Mouse (Mus musculus): ENCODE results near the gene Ugt1a6b. TPM values are rescaled to one million over a fixed set of nuclear protein-coding genes. Genes with fewer than 3 reads are reported as not detected.
A peak's percentile ranks its signal among the peaks of the same experiment; 100 is the strongest.
"Not testable (repeated sequence)": the region's sequence is repeated elsewhere in the genome, so short reads cannot be mapped to it uniquely, and the experiment has no call there.

The Ugt1a6b gene
- polyA plus RNA-seq, 1 experiment from 2014 or later, result 28.8 TPM

DNA sequence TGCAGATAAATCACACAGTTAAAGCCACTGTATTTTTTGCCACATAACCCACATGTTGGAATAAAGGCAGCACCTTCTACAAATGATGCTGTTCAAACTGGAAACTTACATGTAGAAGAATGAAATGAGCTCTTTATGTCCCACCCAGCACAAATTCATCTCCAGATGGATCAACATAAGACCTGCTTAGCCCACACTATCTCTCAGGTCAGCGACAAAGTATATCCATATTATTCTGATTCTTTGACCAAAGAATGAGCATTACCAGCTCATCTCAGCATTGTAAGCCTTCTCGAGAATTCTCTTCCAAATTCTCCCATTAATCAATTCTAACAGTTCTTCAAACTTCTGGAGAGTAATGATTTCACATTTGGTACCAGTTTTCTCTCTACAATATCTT, 119.2 kb downstream of the Ugt1a6b start:
- no peak overlapping the region for H3K9ac ChIP-seq (replicated peaks)
- peaks cover 12% of the 10 kb centered on the region for H3K9me3 ChIP-seq (ENCODE audit: low read length)
- DNase-seq (no peak), ATAC-seq (no peak)
- TF ChIP-seq EP300 (IDR thresholded peaks at IDR 0.05; ENCODE audit: low read depth), result no peak
- TF ChIP-seq CTCF (IDR thresholded peaks at IDR 0.05; ENCODE audit: low read depth), result no peak
- no peak overlapping the region for H3K4me3 ChIP-seq (ENCODE audit: low read depth, low read length)
- H3K27ac ChIP-seq (ENCODE audit: low read depth), result no peak overlapping the region
- H3K27me3 ChIP-seq (ENCODE audit: insufficient read depth, low read length), result no peaks in the 10 kb centered on the region
- H3K4me1 ChIP-seq (ENCODE audit: insufficient read depth), result no peaks in the 10 kb centered on the region
- no peak overlapping the region for H3K4me2 ChIP-seq (ENCODE audit: low read depth, low read length)
- WGBS (ENCODE audit: insufficient replicate concordance), result 40% methylated on average over 2 of the region's 2 CpGs
- no peaks in the 10 kb centered on the region for H3K36me3 ChIP-seq (replicated peaks; ENCODE audit: insufficient read depth, low read length)

DNA sequence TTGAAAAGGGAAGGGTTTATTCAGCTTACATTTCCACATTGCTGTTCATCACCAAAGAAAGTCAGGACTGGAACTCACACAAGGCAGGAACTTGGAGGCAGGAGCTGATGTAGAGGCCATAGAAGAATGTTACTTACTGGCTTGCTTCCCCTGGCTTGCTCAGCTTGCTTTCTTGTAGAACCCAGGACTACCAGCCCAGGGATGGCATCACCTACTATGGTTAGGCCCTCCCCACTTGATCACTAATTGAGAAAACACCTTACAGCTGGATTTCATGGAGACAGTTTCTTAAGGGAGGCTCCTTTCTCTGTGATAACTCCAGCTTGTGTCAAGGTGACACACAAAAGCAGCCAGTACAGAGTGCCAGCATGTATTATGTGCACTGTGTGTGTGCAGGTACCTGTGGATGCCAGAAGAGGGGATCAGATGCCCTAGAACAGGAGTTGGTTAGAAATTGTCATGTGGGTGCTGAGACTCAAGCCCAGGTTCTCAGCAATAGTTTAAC, 120.0 kb downstream of the Ugt1a6b start:
- ATAC-seq; H3K9ac ChIP-seq (replicated peaks); H3K4me3 ChIP-seq (ENCODE audit: low read depth, low read length); H3K4me2 ChIP-seq (ENCODE audit: low read depth, low read length); H3K9me3 ChIP-seq (ENCODE audit: low read length); H3K27ac ChIP-seq (ENCODE audit: low read depth); H3K36me3 ChIP-seq (replicated peaks; ENCODE audit: insufficient read depth, low read length); H3K27me3 ChIP-seq (ENCODE audit: insufficient read depth, low read length); H3K4me1 ChIP-seq (ENCODE audit: insufficient read depth); DNase-seq: not testable (repeated sequence)

DNA sequence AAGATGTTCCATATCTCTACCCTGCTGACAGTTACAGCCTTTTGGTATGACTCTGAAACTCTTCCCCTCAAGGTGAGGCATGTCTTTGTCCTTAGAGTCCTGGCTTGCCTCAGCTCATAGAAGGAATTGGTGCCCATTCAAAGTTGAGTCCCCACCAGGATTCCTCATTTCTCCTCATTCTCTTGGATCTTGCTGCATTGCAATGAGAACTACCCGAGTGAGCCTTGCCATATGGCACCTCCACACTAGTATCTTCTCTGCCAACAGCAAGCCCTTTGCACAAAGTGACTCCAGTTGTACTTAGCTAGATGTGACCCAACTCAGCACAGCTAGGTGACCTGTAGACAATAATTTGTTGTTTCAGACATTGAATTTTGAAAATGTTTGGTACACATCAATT, 120.5 kb downstream of the Ugt1a6b start:
- Histone ChIP-seq H3K27ac (ENCODE audit: low read depth) (no peak overlapping the region), H3K36me3 (replicated peaks; ENCODE audit: insufficient read depth, low read length) (no peaks in the 10 kb centered on the region), H3K4me1 (ENCODE audit: insufficient read depth) (no peaks in the 10 kb centered on the region), H3K4me2 (ENCODE audit: low read depth, low read length) (no peak overlapping the region), H3K27me3 (ENCODE audit: insufficient read depth, low read length) (no peaks in the 10 kb centered on the region), H3K9ac (replicated peaks) (no peak overlapping the region), H3K4me3 (ENCODE audit: low read depth, low read length) (no peak overlapping the region), H3K9me3 (ENCODE audit: low read length) (peaks cover 13% of the 10 kb centered on the region)
- DNase-seq, result peak; percentile 32
- no peak for ATAC-seq
- WGBS (ENCODE audit: insufficient replicate concordance), result 38% methylated on average over 1 of the region's 1 CpGs
- no peak for TF ChIP-seq CTCF (IDR thresholded peaks at IDR 0.05; ENCODE audit: low read depth)
- TF ChIP-seq EP300 (IDR thresholded peaks at IDR 0.05; ENCODE audit: low read depth), result no peak

DNA sequence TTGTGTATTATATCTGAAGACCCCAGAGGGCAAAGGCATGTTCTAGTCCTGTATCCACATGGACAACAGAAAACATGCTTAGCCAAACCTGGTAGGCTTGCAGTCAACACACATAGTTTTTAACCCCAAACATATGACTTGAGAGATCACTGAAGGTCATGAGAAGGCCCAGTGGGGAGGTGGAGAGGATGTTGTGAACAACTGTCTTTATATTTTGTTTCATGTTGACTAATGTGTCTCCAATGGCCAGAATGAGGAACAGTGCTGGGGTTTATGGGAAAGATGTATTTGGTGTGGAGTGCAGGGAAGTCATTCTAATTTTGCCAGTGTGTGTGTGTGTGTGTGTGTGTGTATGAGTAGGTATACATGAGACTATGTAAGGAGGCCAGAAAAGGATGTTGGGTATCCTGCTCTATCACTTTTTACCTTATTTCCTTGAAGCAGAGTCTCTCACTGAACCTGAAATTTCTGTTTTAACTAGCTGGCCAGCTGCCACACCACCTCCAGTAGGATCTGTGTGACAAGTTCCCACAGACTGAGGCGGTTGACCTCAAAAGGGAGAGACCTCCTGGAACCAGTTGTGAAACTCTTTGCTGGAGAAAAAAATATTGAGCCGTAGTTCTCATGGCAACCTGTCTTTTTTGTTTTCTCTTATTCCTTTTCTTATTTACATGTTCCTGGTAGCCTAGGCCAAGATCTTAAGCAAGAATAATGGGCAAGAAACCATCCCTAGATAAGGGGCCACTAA, 121.2 kb downstream of the Ugt1a6b start:
- no peak overlapping the region for H3K4me3 ChIP-seq (ENCODE audit: low read depth, low read length)
- H3K27ac ChIP-seq (ENCODE audit: low read depth), result no peak overlapping the region
- 52% methylated on average over 2 of the region's 2 CpGs for WGBS (ENCODE audit: insufficient replicate concordance)
- ATAC-seq (no peak), DNase-seq (peak; percentile 71)
- no peaks in the 10 kb centered on the region for H3K36me3 ChIP-seq (replicated peaks; ENCODE audit: insufficient read depth, low read length)
- H3K9ac ChIP-seq (replicated peaks), result no peak overlapping the region
- H3K9me3 ChIP-seq (ENCODE audit: low read length), result peaks cover 13% of the 10 kb centered on the region
- H3K4me2 ChIP-seq (ENCODE audit: low read depth, low read length), result no peak overlapping the region
- H3K27me3 ChIP-seq (ENCODE audit: insufficient read depth, low read length), result no peaks in the 10 kb centered on the region
- H3K4me1 ChIP-seq (ENCODE audit: insufficient read depth), result no peaks in the 10 kb centered on the region
- TF ChIP-seq EP300 (IDR thresholded peaks at IDR 0.05; ENCODE audit: low read depth) (no peak), CTCF (IDR thresholded peaks at IDR 0.05; ENCODE audit: low read depth) (no peak)

DNA sequence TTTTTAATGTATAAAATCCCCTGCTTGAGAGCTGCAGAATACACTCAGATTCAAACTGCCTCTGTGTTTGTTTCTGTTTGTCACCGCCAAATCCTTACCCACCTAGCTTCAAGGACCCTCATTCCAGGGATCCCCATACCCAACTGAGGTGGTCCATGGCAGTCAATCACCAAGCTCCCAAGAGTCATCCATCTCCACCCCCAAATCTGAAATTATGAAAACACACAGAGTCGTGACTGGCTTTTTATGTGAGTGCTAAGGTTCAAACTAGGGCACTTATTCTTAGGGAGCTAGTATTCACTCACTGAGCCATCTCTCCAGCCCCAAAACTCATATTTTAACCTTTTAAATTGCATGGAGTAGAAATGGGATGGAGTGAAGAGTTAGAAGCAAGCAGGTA, 122.2 kb downstream of the Ugt1a6b start:
- H3K27me3 ChIP-seq (ENCODE audit: insufficient read depth, low read length); H3K9ac ChIP-seq (replicated peaks); H3K4me2 ChIP-seq (ENCODE audit: low read depth, low read length); H3K27ac ChIP-seq (ENCODE audit: low read depth); DNase-seq; H3K4me1 ChIP-seq (ENCODE audit: insufficient read depth); ATAC-seq; H3K36me3 ChIP-seq (replicated peaks; ENCODE audit: insufficient read depth, low read length); H3K4me3 ChIP-seq (ENCODE audit: low read depth, low read length): not testable (repeated sequence)
- WGBS (ENCODE audit: insufficient replicate concordance), result 35% methylated on average over 2 of the region's 2 CpGs
- peaks cover 17% of the 10 kb centered on the region for H3K9me3 ChIP-seq (ENCODE audit: low read length)

DNA sequence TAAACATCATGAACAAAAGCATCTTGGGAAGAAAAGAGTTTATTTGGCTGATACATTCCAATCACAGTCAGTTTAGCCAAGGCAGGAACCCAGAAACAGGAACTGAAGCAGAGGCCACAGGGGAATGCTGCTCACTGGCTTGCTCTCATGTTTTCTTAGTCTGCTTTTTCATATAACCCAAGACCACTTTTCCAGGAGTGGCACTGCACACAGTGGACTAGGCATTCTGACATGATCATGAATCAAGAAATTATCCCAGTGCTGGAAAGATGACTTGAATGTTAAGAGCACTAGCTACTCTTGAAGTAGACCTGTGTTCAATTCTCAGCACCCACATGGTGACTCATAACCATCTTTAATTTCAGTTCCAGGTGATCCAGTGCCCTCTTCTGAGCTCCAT, 122.7 kb downstream of the Ugt1a6b start:
- Histone ChIP-seq H3K9me3 (ENCODE audit: low read length) (peaks cover 17% of the 10 kb centered on the region), H3K27ac (ENCODE audit: low read depth) (no peak overlapping the region), H3K4me1 (ENCODE audit: insufficient read depth) (no peaks in the 10 kb centered on the region), H3K36me3 (replicated peaks; ENCODE audit: insufficient read depth, low read length) (no peaks in the 10 kb centered on the region), H3K27me3 (ENCODE audit: insufficient read depth, low read length) (no peaks in the 10 kb centered on the region), H3K9ac (replicated peaks) (no peak overlapping the region), H3K4me3 (ENCODE audit: low read depth, low read length) (no peak overlapping the region), H3K4me2 (ENCODE audit: low read depth, low read length) (no peak overlapping the region)
- DNase-seq, result no peak
- ATAC-seq, result no peak
- TF ChIP-seq EP300 (IDR thresholded peaks at IDR 0.05; ENCODE audit: low read depth) (no peak), CTCF (IDR thresholded peaks at IDR 0.05; ENCODE audit: low read depth) (no peak)

Measured in liver, postnatal 0 days (tissue).